Mouse (Mus musculus): ENCODE results near the gene Slc22a17.
A peak's percentile ranks its signal among the peaks of the same experiment; 100 is the strongest.

Slc22a17 gene

GRCm38 (mm10) chr14:54900383-54900782 lies 12.5 kb downstream of the Slc22a17 start:
- DNase-seq (ENCODE audit: low spot score in 2 of 2), result peak in 1 of 2 experiments; percentile 49

GRCm38 (mm10) chr14:54897445-54897844 lies 15.5 kb downstream of the Slc22a17 start:
- no peak for DNase-seq (ENCODE audit: low spot score in 2 of 2)

- DNase-seq (ENCODE audit: low spot score in 2 of 2), result peak; percentile 65 to 85
Observed at GRCm38 (mm10) chr14:54894296-54895151, 18.4 kb downstream of the Slc22a17 start.

GRCm38 (mm10) chr14:54893651-54894181 lies 19.2 kb downstream of the Slc22a17 start:
- peak; percentile 96 for DNase-seq (ENCODE audit: low spot score in 2 of 2)

GRCm38 (mm10) chr14:54892200-54892599 lies 20.7 kb downstream of the Slc22a17 start, which contains the start of gene Pabpn1:
Gene Pabpn1, plus strand, starts transcription at chr14:54892500.
- no peak for DNase-seq (ENCODE audit: low spot score in 2 of 2)

GRCm38 (mm10) chr14:54885309-54885708 lies 27.6 kb downstream of the Slc22a17 start:
- no peak for DNase-seq (ENCODE audit: low spot score in 2 of 2)

GRCm38 (mm10) chr14:54884022-54884712 lies 28.8 kb downstream of the Slc22a17 start:
- no peak for DNase-seq (ENCODE audit: low spot score in 2 of 2)

- peak; percentile 47 to 74 for DNase-seq (ENCODE audit: low spot score in 2 of 2)
Observed at GRCm38 (mm10) chr14:54883154-54884021, 29.5 kb downstream of the Slc22a17 start, which contains the start of the genes Bcl2l2 and Gm20521. Gene Bcl2l2, plus strand, starts transcription at chr14:54883377. Gene Gm20521, plus strand, starts transcription at chr14:54883441.

GRCm38 (mm10) chr14:54877048-54877715 lies 35.8 kb downstream of the Slc22a17 start, which contains the start of gene Ppp1r3e:
Gene Ppp1r3e, minus strand, starts transcription at chr14:54877550.
- peak; percentile 52 to 80 for DNase-seq (ENCODE audit: low spot score in 2 of 2)

GRCm38 (mm10) chr14:54876539-54877047 lies 36.3 kb downstream of the Slc22a17 start:
- DNase-seq (ENCODE audit: low spot score in 2 of 2), result peak; percentile 78 to 90

- DNase-seq (ENCODE audit: low spot score in 2 of 2), result no peak
Observed at GRCm38 (mm10) chr14:54875844-54876538, 36.9 kb downstream of the Slc22a17 start.

GRCm38 (mm10) chr14:54874165-54874564 lies 38.8 kb downstream of the Slc22a17 start:
- no peak for DNase-seq (ENCODE audit: low spot score in 2 of 2)

GRCm38 (mm10) chr14:54870861-54871260 lies 42.1 kb downstream of the Slc22a17 start, which contains the start of gene Homez:
Gene Homez, minus strand, starts transcription at chr14:54870961.
- DNase-seq (ENCODE audit: low spot score in 2 of 2), result no peak

GRCm38 (mm10) chr14:54868026-54868425 lies 44.9 kb downstream of the Slc22a17 start:
- DNase-seq (ENCODE audit: low spot score in 2 of 2), result no peak

- DNase-seq (ENCODE audit: low spot score in 2 of 2), result peak; percentile 31 to 81
Observed at GRCm38 (mm10) chr14:54866936-54867335, 46.0 kb downstream of the Slc22a17 start.

GRCm38 (mm10) chr14:54866268-54866667 lies 46.7 kb downstream of the Slc22a17 start:
- DNase-seq (ENCODE audit: low spot score in 2 of 2), result no peak

GRCm38 (mm10) chr14:54865626-54866025 lies 47.3 kb downstream of the Slc22a17 start:
- no peak for DNase-seq (ENCODE audit: low spot score in 2 of 2)

GRCm38 (mm10) chr14:54864313-54865036 lies 48.5 kb downstream of the Slc22a17 start:
- DNase-seq (ENCODE audit: low spot score in 2 of 2), result no peak
